Mouse (Mus musculus): ENCODE measurements around the gene Leng8. TPM values are rescaled to one million over a fixed set of nuclear protein-coding genes. Genes with fewer than 3 reads are reported as not detected.

Leng8 gene
- total and polyA plus RNA-seq, 3 experiments: 31.2 to 263 (median 36.4) TPM

DNA sequence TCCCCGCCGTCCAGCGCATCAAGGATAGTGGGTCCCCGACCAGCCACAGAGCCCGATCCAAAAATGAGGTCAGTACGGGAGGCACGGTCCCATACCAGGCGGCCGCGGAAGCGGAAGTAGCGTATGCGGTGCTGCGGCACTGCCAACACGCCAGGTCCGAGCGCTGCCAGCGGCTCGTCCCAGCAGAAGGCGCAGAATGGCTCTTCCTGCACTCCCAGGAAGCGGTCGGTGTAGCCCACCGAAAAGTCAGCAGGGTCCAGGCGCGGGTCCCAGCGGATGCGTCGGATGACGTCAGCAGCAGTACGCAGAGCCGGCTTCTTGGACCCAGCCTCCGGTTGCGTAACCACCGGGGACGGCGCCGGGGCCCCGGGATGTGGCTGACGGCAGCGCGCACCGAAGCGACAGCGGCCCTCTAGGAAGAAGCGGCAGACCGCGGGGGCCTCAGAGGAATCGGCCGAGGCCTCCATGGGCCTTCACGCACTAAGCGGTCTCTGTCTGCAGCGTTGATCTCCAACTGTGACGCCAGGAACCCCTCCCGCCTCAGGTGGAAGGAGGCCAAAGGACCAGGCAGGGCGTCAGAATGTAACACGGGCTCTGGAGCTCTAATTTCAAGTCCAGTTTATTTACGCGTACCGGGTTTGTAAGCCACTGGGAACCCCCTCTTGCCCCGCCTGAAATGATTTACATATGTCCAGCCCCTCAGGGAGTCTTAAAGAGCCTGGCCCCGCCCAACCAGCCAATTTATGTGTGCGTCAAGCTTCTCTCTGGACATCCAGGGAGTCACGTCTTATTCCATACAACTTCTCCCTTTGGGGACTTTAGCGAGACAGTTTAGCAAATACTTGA is 12.6 kb downstream of the Leng8 start:
- intact Hi-C loops (cut with DNase I): loop anchor here (2.0 to 10.0 kb wide), 3 partner anchors 15 to 765 kb away; partner anchors contain the start of genes Cdc42ep5 and Zfp628
- Histone ChIP-seq H3K4me3 (peak overlapping the region; percentile 64), H3K27ac (peak overlapping the region; percentile 99), H3K4me1 (ENCODE audit: control insufficient read depth, insufficient read depth, low read length) (peaks cover 4% of the 10 kb centered on the region), H3K36me3 (ENCODE audit: control insufficient read depth, insufficient read depth, low read length) (no peaks in the 10 kb centered on the region), H3K27me3 (ENCODE audit: control insufficient read depth, insufficient read depth, low read length) (no peaks in the 10 kb centered on the region), H3K79me2 (replicated peaks; ENCODE audit: control insufficient read depth, insufficient read depth, low read length) (no peaks in the 10 kb centered on the region), H3K9ac (ENCODE audit: low read depth, low read length) (peak overlapping the region; percentile 93)
- WGBS: under 1% methylated on average over 64 of the region's 64 CpGs
- 0 out of 2 replicates have a peak, but pooled peaks have one; percentile 17 for TF ChIP-seq EP300 (IDR thresholded peaks at IDR 0.05; ENCODE audit: insufficient read depth, low read depth, low read length)
- no peak for TF ChIP-seq CTCF (IDR thresholded peaks at IDR 0.05)
- peak; percentile 81 for TF ChIP-seq POLR2A (IDR thresholded peaks at IDR 0.05; ENCODE audit: insufficient read depth, low read depth, low read length)
- DNase-seq: peak; percentile 90 to 92

DNA sequence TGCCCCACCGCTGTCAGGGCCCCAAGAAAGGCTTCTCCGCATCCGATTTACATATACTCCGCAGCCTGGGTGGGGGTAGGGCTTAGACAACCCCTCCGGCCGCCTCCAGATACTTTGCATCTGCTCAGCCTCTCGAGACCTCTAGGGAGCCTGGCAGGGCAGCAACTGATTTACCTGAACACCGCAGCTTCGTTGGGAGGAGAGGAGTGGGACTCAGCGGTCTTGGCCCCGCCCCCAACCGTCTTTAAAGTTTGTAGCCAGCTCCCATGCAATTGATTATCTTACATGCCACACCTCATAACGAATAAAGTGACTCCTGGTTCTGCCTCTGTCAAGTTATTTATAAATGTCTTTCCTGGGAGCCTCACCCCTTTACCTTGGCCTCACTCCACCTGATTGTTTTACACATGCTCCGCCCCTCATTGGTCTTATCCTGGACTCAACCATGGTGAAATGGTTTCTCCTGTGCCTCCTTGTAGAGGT is 13.3 kb downstream of the Leng8 start, which contains the start of gene Leng9:
TSS of gene Leng9 (minus strand) at position 316 of the 483 bp plus-strand sequence.
- H3K27ac ChIP-seq: peak within 1 kb of the TSS; percentile 99
- H3K36me3 ChIP-seq (ENCODE audit: control insufficient read depth, insufficient read depth, low read length): no peaks in the 10 kb centered on the region
- TF ChIP-seq CTCF (IDR thresholded peaks at IDR 0.05) (no peak), POLR2A (IDR thresholded peaks at IDR 0.05; ENCODE audit: insufficient read depth, low read depth, low read length) (no peak), EP300 (IDR thresholded peaks at IDR 0.05; ENCODE audit: insufficient read depth, low read depth, low read length) (no peak)
- no peaks in the 10 kb centered on the region for H3K79me2 ChIP-seq (replicated peaks; ENCODE audit: control insufficient read depth, insufficient read depth, low read length)
- H3K9ac ChIP-seq (ENCODE audit: low read depth, low read length): peak within 1 kb of the TSS; percentile 93
- DNase-seq: peak; percentile 65 to 72
- 4% methylated on average over 14 of the region's 14 CpGs for WGBS
- no peaks in the 10 kb centered on the region for H3K27me3 ChIP-seq (ENCODE audit: control insufficient read depth, insufficient read depth, low read length)
- intact Hi-C loops (cut with DNase I): loop anchor here (2.0 to 10.0 kb wide), 2 partner anchors 15 to 655 kb away; partner anchors contain the start of gene Cdc42ep5
- H3K4me1 ChIP-seq (ENCODE audit: control insufficient read depth, insufficient read depth, low read length): peaks cover 4% of the 10 kb centered on the region
- peak within 1 kb of the TSS; percentile 64 for H3K4me3 ChIP-seq

DNA sequence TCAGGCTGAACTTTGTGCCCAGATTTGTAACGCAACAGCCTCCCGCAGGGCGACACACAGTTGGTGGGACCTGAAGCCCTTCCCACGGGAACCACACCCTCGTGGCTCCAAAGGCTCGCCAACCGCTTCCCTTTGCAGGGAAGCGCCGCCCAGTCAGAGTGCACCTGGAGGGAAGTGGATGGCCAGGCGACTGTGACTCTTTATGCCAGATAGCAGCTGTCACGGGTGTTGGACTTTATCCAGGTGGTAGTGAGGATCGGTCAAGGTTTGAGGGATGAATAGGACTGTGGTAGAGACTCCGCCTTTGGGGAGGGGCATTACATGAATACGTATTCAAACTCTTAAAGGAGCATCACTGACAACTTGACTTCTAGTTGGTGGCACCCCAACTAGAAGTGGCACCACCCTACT is 14.0 kb downstream of the Leng8 start:
- Histone ChIP-seq H3K27me3 (ENCODE audit: control insufficient read depth, insufficient read depth, low read length) (no peaks in the 10 kb centered on the region), H3K9ac (ENCODE audit: low read depth, low read length) (0 out of 2 replicates have a peak overlapping the region, but pooled peaks have one; percentile 3), H3K79me2 (replicated peaks; ENCODE audit: control insufficient read depth, insufficient read depth, low read length) (no peaks in the 10 kb centered on the region), H3K27ac (peak overlapping the region; percentile 99), H3K4me3 (peak overlapping the region; percentile 64), H3K36me3 (ENCODE audit: control insufficient read depth, insufficient read depth, low read length) (no peaks in the 10 kb centered on the region), H3K4me1 (ENCODE audit: control insufficient read depth, insufficient read depth, low read length) (peaks cover 4% of the 10 kb centered on the region)
- peak; percentile 58 to 63 for DNase-seq
- intact Hi-C loops (cut with DNase I): loop anchor here (2.0 to 10.0 kb wide), 2 partner anchors 14 to 654 kb away; partner anchors contain the start of gene Cdc42ep5
- TF ChIP-seq EP300 (IDR thresholded peaks at IDR 0.05; ENCODE audit: insufficient read depth, low read depth, low read length): no peak
- TF ChIP-seq CTCF (IDR thresholded peaks at IDR 0.05): no peak
- no peak for TF ChIP-seq POLR2A (IDR thresholded peaks at IDR 0.05; ENCODE audit: insufficient read depth, low read depth, low read length)
- WGBS: 25% methylated on average over 14 of the region's 14 CpGs

GRCm38 (mm10) chr7:4151241-4151640 is 14.4 kb downstream of the Leng8 start:
- WGBS: 40% methylated on average over 22 of the region's 22 CpGs
- no peak for DNase-seq
- no peaks in the 10 kb centered on the region for H3K79me2 ChIP-seq (replicated peaks; ENCODE audit: control insufficient read depth, insufficient read depth, low read length)
- peaks cover 4% of the 10 kb centered on the region for H3K4me1 ChIP-seq (ENCODE audit: control insufficient read depth, insufficient read depth, low read length)
- no peak overlapping the region for H3K9ac ChIP-seq (ENCODE audit: low read depth, low read length)
- no peaks in the 10 kb centered on the region for H3K36me3 ChIP-seq (ENCODE audit: control insufficient read depth, insufficient read depth, low read length)
- no peak overlapping the region for H3K4me3 ChIP-seq
- intact Hi-C loops (cut with DNase I): loop anchor here (2.0 to 10.0 kb wide), 2 partner anchors 14 to 654 kb away; partner anchors contain the start of gene Cdc42ep5
- TF ChIP-seq POLR2A (IDR thresholded peaks at IDR 0.05; ENCODE audit: insufficient read depth, low read depth, low read length): no peak
- TF ChIP-seq EP300 (IDR thresholded peaks at IDR 0.05; ENCODE audit: insufficient read depth, low read depth, low read length): no peak
- no peak for TF ChIP-seq CTCF (IDR thresholded peaks at IDR 0.05)
- no peaks in the 10 kb centered on the region for H3K27me3 ChIP-seq (ENCODE audit: control insufficient read depth, insufficient read depth, low read length)
- peak overlapping the region; percentile 99; the same call in 1 of the 2 replicates for H3K27ac ChIP-seq

GRCm38 (mm10) chr7:4154356-4154755 is 17.5 kb downstream of the Leng8 start:
- H3K27me3 ChIP-seq (ENCODE audit: control insufficient read depth, insufficient read depth, low read length): no peaks in the 10 kb centered on the region
- TF ChIP-seq EP300 (IDR thresholded peaks at IDR 0.05; ENCODE audit: insufficient read depth, low read depth, low read length) (no peak), CTCF (IDR thresholded peaks at IDR 0.05) (no peak), POLR2A (IDR thresholded peaks at IDR 0.05; ENCODE audit: insufficient read depth, low read depth, low read length) (no peak)
- H3K9ac ChIP-seq (ENCODE audit: low read depth, low read length): no peak overlapping the region
- H3K4me1 ChIP-seq (ENCODE audit: control insufficient read depth, insufficient read depth, low read length): no peaks in the 10 kb centered on the region; the same call in 1 of the 2 replicates
- DNase-seq: no peak
- intact Hi-C loops (cut with DNase I): loop anchor here (10.0 kb wide), 1 partner anchor 650 kb away; no protein-coding TSS in a partner anchor
- H3K36me3 ChIP-seq (ENCODE audit: control insufficient read depth, insufficient read depth, low read length): no peaks in the 10 kb centered on the region
- no peak overlapping the region for H3K4me3 ChIP-seq
- no peaks in the 10 kb centered on the region for H3K79me2 ChIP-seq (replicated peaks; ENCODE audit: control insufficient read depth, insufficient read depth, low read length)
- WGBS: 56% methylated on average over 5 of the region's 5 CpGs
- no peak overlapping the region for H3K27ac ChIP-seq

All from heart, adult 2 months (tissue).